Mouse (Mus musculus): Measurements from ENCODE around the gene Zfp1. TPM values are rescaled to one million over a fixed set of nuclear protein-coding genes. Genes with fewer than 3 reads are reported as not detected.

Zfp1 gene
- total RNA-seq, 2 experiments from 2014 or later: 19.9 to 20.3 TPM

GRCm38 (mm10) chr8:111704585-111704984, 61.4 kb downstream of the Zfp1 start:
- intact Hi-C loops (cut with DNase I): no loop called here
- DNase-seq (ENCODE audit: low spot score in 2 of 2): no peak

- intact Hi-C loops (cut with DNase I): no loop called here
Measured at GRCm38 (mm10) chr8:111705222-111705621, 62.0 kb downstream of the Zfp1 start.

GRCm38 (mm10) chr8:111705699-111706098, 62.5 kb downstream of the Zfp1 start:
- no peak for DNase-seq (ENCODE audit: low spot score in 2 of 2)
- intact Hi-C loops (cut with DNase I): no loop called here

More at GRCm38 (mm10) chr8:111705222-111705621, 62.0 kb downstream of the Zfp1 start:
- no peak for DNase-seq (ENCODE audit: low spot score in 2 of 2)

- intact Hi-C loops (cut with DNase I): no loop called here
- no peak for DNase-seq (ENCODE audit: low spot score in 2 of 2)
Measured at GRCm38 (mm10) chr8:111708265-111708664, 65.1 kb downstream of the Zfp1 start.

GRCm38 (mm10) chr8:111709223-111709622, 66.0 kb downstream of the Zfp1 start:
- no peak for DNase-seq (ENCODE audit: low spot score in 2 of 2)
- intact Hi-C loops (cut with DNase I): no loop called here

GRCm38 (mm10) chr8:111710777-111711485, 67.7 kb downstream of the Zfp1 start:
- DNase-seq (ENCODE audit: low spot score in 2 of 2): no peak
- intact Hi-C loops (cut with DNase I): no loop called here

GRCm38 (mm10) chr8:111712135-111712534, 68.9 kb downstream of the Zfp1 start:
- intact Hi-C loops (cut with DNase I): no loop called here

GRCm38 (mm10) chr8:111712588-111712987, 69.4 kb downstream of the Zfp1 start:
- intact Hi-C loops (cut with DNase I): no loop called here
- peak; percentile 66 to 70 for DNase-seq (ENCODE audit: low spot score in 2 of 2)

More at GRCm38 (mm10) chr8:111712135-111712534, 68.9 kb downstream of the Zfp1 start:
- DNase-seq (ENCODE audit: low spot score in 2 of 2): peak in 1 of 2 experiments; percentile 42

- no peak for DNase-seq (ENCODE audit: low spot score in 2 of 2)
- intact Hi-C loops (cut with DNase I): no loop called here
Measured at GRCm38 (mm10) chr8:111713291-111713690, 70.1 kb downstream of the Zfp1 start.

- peak in 1 of 2 experiments; percentile 8 for DNase-seq (ENCODE audit: low spot score in 2 of 2)
- intact Hi-C loops (cut with DNase I): no loop called here
Measured at GRCm38 (mm10) chr8:111713817-111714216, 70.6 kb downstream of the Zfp1 start.

- no peak for DNase-seq (ENCODE audit: low spot score in 2 of 2)
- intact Hi-C loops (cut with DNase I): no loop called here
Measured at GRCm38 (mm10) chr8:111714295-111714694, 71.1 kb downstream of the Zfp1 start.

GRCm38 (mm10) chr8:111715514-111715913, 72.3 kb downstream of the Zfp1 start:
- peak in 1 of 2 experiments; percentile 9 for DNase-seq (ENCODE audit: low spot score in 2 of 2)
- intact Hi-C loops (cut with DNase I): loop anchor here (5.0 kb wide), 1 partner anchor 97 kb away; no protein-coding TSS in a partner anchor

GRCm38 (mm10) chr8:111716603-111717487, 73.6 kb downstream of the Zfp1 start:
- DNase-seq (ENCODE audit: low spot score in 2 of 2): peak; percentile 75 to 93

GRCm38 (mm10) chr8:111717488-111717792, 74.2 kb downstream of the Zfp1 start:
- intact Hi-C loops (cut with DNase I): loop anchor here (5.0 kb wide), 1 partner anchor 95 kb away; no protein-coding TSS in a partner anchor

More at GRCm38 (mm10) chr8:111716603-111717487, 73.6 kb downstream of the Zfp1 start:
- intact Hi-C loops (cut with DNase I): loop anchor here (5.0 kb wide), 1 partner anchor 95 kb away; no protein-coding TSS in a partner anchor

GRCm38 (mm10) chr8:111717866-111718265, 74.7 kb downstream of the Zfp1 start:
- intact Hi-C loops (cut with DNase I): loop anchor here (5.0 kb wide), 1 partner anchor 94 kb away; no protein-coding TSS in a partner anchor
- DNase-seq (ENCODE audit: low spot score in 2 of 2): peak in 1 of 2 experiments; percentile 10

More at GRCm38 (mm10) chr8:111717488-111717792, 74.2 kb downstream of the Zfp1 start:
- peak in 1 of 2 experiments; percentile 23 for DNase-seq (ENCODE audit: low spot score in 2 of 2)

- no peak for DNase-seq (ENCODE audit: low spot score in 2 of 2)
- intact Hi-C loops (cut with DNase I): loop anchor here (5.0 kb wide), 1 partner anchor 93 kb away; no protein-coding TSS in a partner anchor
Measured at GRCm38 (mm10) chr8:111718937-111719336, 75.7 kb downstream of the Zfp1 start.

GRCm38 (mm10) chr8:111720115-111720544, 76.9 kb downstream of the Zfp1 start:
- intact Hi-C loops (cut with DNase I): no loop called here
- no peak for DNase-seq (ENCODE audit: low spot score in 2 of 2)
